Mouse (Mus musculus) liver, embryonic 11.5 days (tissue): ENCODE measurements around the gene Gm21992. TPM values are rescaled to one million over a fixed set of nuclear protein-coding genes. Genes with fewer than 3 reads are reported as not detected.

Experiments
- ATAC-seq: fragments of 200-750 bp; cut with Nextera tagmentation; replicated peaks from 2 replicates; pipeline ENCODE4 v1.8.0; 2017; ENCODE audit warnings: moderate number of reproducible peaks, mild to moderate bottlenecking, moderate TSS enrichment, moderate library complexity; ENCODE audit not compliant: low FRiP score
- DNase-seq: peaks from one replicate; pipeline ENCODE4 v3.0.0-alpha.2; 2017; ENCODE audit warnings: low spot score
- H3K27ac ChIP-seq: fragments of 300-500 bp; sonication (generic); 2 replicates; pipeline ENCODE4 v1.5.1; 2014; ENCODE audit warnings: mild to moderate bottlenecking, low read depth, low read length, control low read depth
- H3K27me3 ChIP-seq: fragments of 300-500 bp; sonication (generic); replicated peaks from 2 replicates; pipeline ENCODE4 v1.6.1; 2014; ENCODE audit warnings: low read length, mixed read lengths; ENCODE audit not compliant: control insufficient read depth, insufficient read depth
- H3K36me3 ChIP-seq: fragments of 300-500 bp; sonication (generic); 2 replicates; pipeline ENCODE4 v1.6.1; 2014; ENCODE audit warnings: mild to moderate bottlenecking, low read length, moderate library complexity, mixed read lengths; ENCODE audit not compliant: control insufficient read depth, insufficient read depth
- H3K4me1 ChIP-seq: fragments of 300-500 bp; sonication (generic); replicated peaks from 2 replicates; pipeline ENCODE4 v1.6.1; 2014; ENCODE audit warnings: low read length, mixed read lengths; ENCODE audit not compliant: control insufficient read depth, insufficient read depth
- H3K4me2 ChIP-seq: fragments of 300-500 bp; sonication (generic); 2 replicates; pipeline ENCODE4 v1.6.1; 2014; ENCODE audit warnings: mild to moderate bottlenecking, control low read depth, moderate library complexity
- H3K4me3 ChIP-seq: fragments of 300-500 bp; sonication (generic); 2 replicates; pipeline ENCODE4 v1.5.1; 2014; ENCODE audit warnings: low read depth, low read length, control low read depth
- H3K9ac ChIP-seq: fragments of 300-500 bp; sonication (generic); 2 replicates; pipeline ENCODE4 v1.6.1; 2014; ENCODE audit warnings: low read depth, low read length, control low read depth
- H3K9me3 ChIP-seq: fragments of 300-500 bp; sonication (generic); 2 replicates; pipeline ENCODE4 v1.6.1; 2016; ENCODE audit warnings: low read length, inconsistent platforms, mixed read lengths; ENCODE audit not compliant: control insufficient read depth
- WGBS: fragments of 180-500 bp; shearing (Covaris S2); extraction: QIAGEN DNeasy Blood & Tissue Kit; methylation state at CpG from one replicate; pipeline ENCODE4 v1.1.7; 2014; 5-methylcytosine and 5-hydroxymethylcytosine counted together
- polyA plus RNA-seq: library from polyadenylated mRNA; unstranded; fragments of >200 nt; fragmentation: Nextera tagmentation; extraction: Ambion mirVana; gene quantifications from 2 replicates; pipeline ENCODE4 v1.2.1, GENCODE M21; 2014

The Gm21992 gene
- 19.4 and 30.1 TPM in 2 replicates for polyA plus RNA-seq

- Histone ChIP-seq H3K36me3 (peaks cover 4% of the 10 kb centered on the region; the same call in 1 of the 2 replicates), H3K9ac (peak within 1 kb of the TSS; percentile 94), H3K4me1 (peaks cover 21% of the 10 kb centered on the region), H3K9me3 (0 out of 2 replicates have a peak, but pooled peaks cover 2% of the 10 kb centered on the region), H3K4me3 (peak within 1 kb of the TSS; percentile 93), H3K27me3 (no peaks in the 10 kb centered on the region), H3K4me2 (peak within 1 kb of the TSS; percentile 98), H3K27ac (peak within 1 kb of the TSS; percentile 95)
- WGBS, result under 1% methylated on average over 83 of the region's 83 CpGs
- ATAC-seq (peak; percentile 98), DNase-seq (peak; percentile 98)
Observed at GRCm38 (mm10) chr19:4811063-4811908, at the start of gene Gm21992, which contains the start of gene Rbm14. TSS of gene Gm21992 (minus strand) at chr19:4811612. TSS of gene Rbm14 (minus strand) at chr19:4811634.

- DNase-seq, result no peak
- Histone ChIP-seq H3K9me3 (no peaks in the 10 kb centered on the region), H3K27ac (peak overlapping the region; percentile 32; the same call in 1 of the 2 replicates), H3K4me2 (peak overlapping the region; percentile 31), H3K27me3 (peaks cover 29% of the 10 kb centered on the region), H3K4me3 (no peak overlapping the region), H3K9ac (no peak overlapping the region), H3K36me3 (no peaks in the 10 kb centered on the region), H3K4me1 (peaks cover 22% of the 10 kb centered on the region)
- peak; percentile 98 for ATAC-seq
- 42% methylated on average over 6 of the region's 6 CpGs for WGBS
Observed at GRCm38 (mm10) chr19:4859081-4859480, 47.7 kb upstream of the Gm21992 start.

- H3K27me3 ChIP-seq, result peaks cover 23% of the 10 kb centered on the region
- H3K4me1 ChIP-seq, result peaks cover 22% of the 10 kb centered on the region
- H3K27ac ChIP-seq, result no peak overlapping the region
- H3K9ac ChIP-seq, result no peak overlapping the region
- no peaks in the 10 kb centered on the region for H3K9me3 ChIP-seq
- H3K36me3 ChIP-seq, result no peaks in the 10 kb centered on the region
- DNase-seq (no peak), ATAC-seq (no peak)
- peak overlapping the region; percentile 98 for H3K4me2 ChIP-seq
- WGBS, result 63% methylated on average over 4 of the region's 4 CpGs
- H3K4me3 ChIP-seq, result peak overlapping the region; percentile 67; the same call in 1 of the 2 replicates
Observed at GRCm38 (mm10) chr19:4855951-4856350, 44.5 kb upstream of the Gm21992 start.

GRCm38 (mm10) chr19:4855470-4855820 is 44.0 kb upstream of the Gm21992 start:
- Histone ChIP-seq H3K4me2 (peak overlapping the region; percentile 98), H3K9ac (peak overlapping the region; percentile 64), H3K4me3 (peak overlapping the region; percentile 67), H3K36me3 (no peaks in the 10 kb centered on the region), H3K9me3 (no peaks in the 10 kb centered on the region), H3K27me3 (peaks cover 24% of the 10 kb centered on the region), H3K4me1 (peaks cover 22% of the 10 kb centered on the region), H3K27ac (no peak overlapping the region)
- 8% methylated on average over 14 of the region's 14 CpGs for WGBS
- no peak for ATAC-seq
- no peak for DNase-seq

GRCm38 (mm10) chr19:4854552-4855469 is 43.4 kb upstream of the Gm21992 start, which contains the start of gene Ctsf:
TSS of gene Ctsf (plus strand) at chr19:4855130.
- ATAC-seq (peak; percentile 48), DNase-seq (peak; percentile 62)
- H3K4me1 ChIP-seq, result peaks cover 21% of the 10 kb centered on the region
- WGBS, result 4% methylated on average over 45 of the region's 45 CpGs
- peak within 1 kb of the TSS; percentile 98 for H3K4me2 ChIP-seq
- H3K4me3 ChIP-seq, result peak within 1 kb of the TSS; percentile 67
- H3K36me3 ChIP-seq, result no peaks in the 10 kb centered on the region
- H3K9me3 ChIP-seq, result no peaks in the 10 kb centered on the region
- no peak within 1 kb of the TSS for H3K27ac ChIP-seq
- H3K27me3 ChIP-seq, result peaks cover 26% of the 10 kb centered on the region
- H3K9ac ChIP-seq, result peak within 1 kb of the TSS; percentile 64

- DNase-seq, result no peak
- peaks cover 15% of the 10 kb centered on the region for H3K27me3 ChIP-seq
Observed at GRCm38 (mm10) chr19:4850281-4850680, 38.9 kb upstream of the Gm21992 start.

GRCm38 (mm10) chr19:4849800-4850199 is 38.4 kb upstream of the Gm21992 start:
- DNase-seq, result no peak
- ATAC-seq, result no peak
- Histone ChIP-seq H3K4me3 (no peak overlapping the region), H3K4me2 (no peak overlapping the region), H3K9ac (no peak overlapping the region), H3K36me3 (no peaks in the 10 kb centered on the region), H3K27me3 (peaks cover 11% of the 10 kb centered on the region), H3K27ac (no peak overlapping the region), H3K4me1 (no peaks in the 10 kb centered on the region), H3K9me3 (no peaks in the 10 kb centered on the region)
- WGBS, result 58% methylated on average over 4 of the region's 4 CpGs

More at GRCm38 (mm10) chr19:4850281-4850680, 38.9 kb upstream of the Gm21992 start:
- H3K36me3 ChIP-seq, result no peaks in the 10 kb centered on the region
- H3K9ac ChIP-seq, result no peak overlapping the region
- H3K4me1 ChIP-seq, result no peaks in the 10 kb centered on the region
- 50% methylated on average over 5 of the region's 5 CpGs for WGBS
- no peaks in the 10 kb centered on the region for H3K9me3 ChIP-seq
- no peak overlapping the region for H3K4me3 ChIP-seq
- H3K27ac ChIP-seq, result no peak overlapping the region
- ATAC-seq, result no peak
- no peak overlapping the region for H3K4me2 ChIP-seq

- DNase-seq (no peak), ATAC-seq (no peak; the same call in 1 of the 2 replicates)
- no peaks in the 10 kb centered on the region for H3K4me1 ChIP-seq
- H3K9me3 ChIP-seq, result no peaks in the 10 kb centered on the region
- no peak overlapping the region for H3K9ac ChIP-seq
- no peaks in the 10 kb centered on the region for H3K36me3 ChIP-seq
- H3K27ac ChIP-seq, result no peak overlapping the region
- no peak overlapping the region for H3K4me2 ChIP-seq
- no peak overlapping the region for H3K4me3 ChIP-seq
- whole genome bisulfite sequencing, result 32% methylated on average over 7 of the region's 7 CpGs
- H3K27me3 ChIP-seq, result peaks cover 11% of the 10 kb centered on the region
Observed at GRCm38 (mm10) chr19:4847490-4847889, 36.1 kb upstream of the Gm21992 start.
